Mouse (Mus musculus) thymus, postnatal 0 days (tissue): ENCODE results near the gene Rgmb. TPM values are rescaled to one million over a fixed set of nuclear protein-coding genes. Genes with fewer than 3 reads are reported as not detected.

Source experiments
- DNase-seq: peaks from one replicate; pipeline ENCODE4 v3.0.0-alpha.2; 2015; ENCODE audit warnings: low spot score
- polyA plus RNA-seq: library from polyadenylated mRNA; unstranded; fragments of >200 nt; fragmentation: Nextera tagmentation; extraction: Ambion mirVana; gene quantifications from 2 replicates; pipeline ENCODE4 v1.2.1, GENCODE M21; 2015

Gene Rgmb
- polyA plus RNA-seq, 1 experiment from 2014 or later, result 4.2 TPM

GRCm38 (mm10) chr17:15776349-15776748, 54.5 kb downstream of the Rgmb start:
- no peak for DNase-seq

GRCm38 (mm10) chr17:15774565-15775215, 56.1 kb downstream of the Rgmb start:
- DNase-seq, result no peak

GRCm38 (mm10) chr17:15773956-15774355, 56.9 kb downstream of the Rgmb start:
- no peak for DNase-seq

- no peak for DNase-seq
Observed at GRCm38 (mm10) chr17:15769081-15769724, 61.6 kb downstream of the Rgmb start.

GRCm38 (mm10) chr17:15761191-15761590, 69.6 kb downstream of the Rgmb start:
- no peak for DNase-seq

Other genes starting within 250 kb of the Rgmb start
- 52.3 and 69.7 TPM in 2 replicates for gene Chd1, start 126.1 kb downstream of the Rgmb start, polyA plus RNA-seq